Mouse (Mus musculus) CH12.LX (cell line): ENCODE results near the gene Hoxd8. TPM values are rescaled to one million over a fixed set of nuclear protein-coding genes. Genes with fewer than 3 reads are reported as not detected.

ENCODE experiments used
- DNase-seq: peaks from one replicate; pipeline ENCODE4 v3.0.0-alpha.2; 2013; ENCODE audit errors: extremely low read depth
- H3K27ac ChIP-seq: 2 replicates; pipeline ENCODE4 v1.5.1; 2012; ENCODE audit warnings: low read depth, mild to moderate bottlenecking, control low read depth, moderate library complexity; ENCODE audit not compliant: insufficient read depth
- H3K27me3 ChIP-seq: replicated peaks from 2 replicates; pipeline ENCODE3; 2012; ENCODE audit warnings: inconsistent platforms
- H3K36me3 ChIP-seq, 2 experiments: replicated peaks in 1 of 2; 2 replicates each; pipeline versions ENCODE3 to v1.6.1; 2012; ENCODE audit warnings: inconsistent platforms in 1 of 2, low read length in 1 of 2, mild to moderate bottlenecking in 1 of 2, mixed read lengths in 1 of 2, moderate library complexity in 1 of 2; ENCODE audit not compliant: control insufficient read depth in 1 of 2, insufficient read depth in 1 of 2
- H3K4me1 ChIP-seq, 2 experiments: 2 replicates each; pipeline ENCODE4 v1.6.1; 2012; ENCODE audit warnings: inconsistent platforms in 1 of 2, moderate library complexity in 1 of 2; ENCODE audit not compliant: insufficient read depth in 2 of 2, control insufficient read depth in 1 of 2
- H3K4me2 ChIP-seq: 2 replicates; pipeline ENCODE4 v1.6.1; 2012; ENCODE audit warnings: low read depth, mild to moderate bottlenecking, control low read depth; ENCODE audit not compliant: poor library complexity, insufficient read depth, severe bottlenecking
- H3K4me3 ChIP-seq, 3 experiments: fragments of 150-350 bp in 1 of 3; sonication (generic) in 1 of 3; replicated peaks in 1 of 3; 2 replicates each; pipeline versions ENCODE3 to v1.5.1; 2011 to 2012; ENCODE audit warnings: low read depth in 2 of 3, low read length in 2 of 3, mild to moderate bottlenecking in 2 of 3, moderate library complexity in 2 of 3, control low read depth in 1 of 3, improper control_type of control experiment in 1 of 3, inconsistent platforms in 1 of 3, mixed read lengths in 1 of 3; ENCODE audit not compliant: poor library complexity in 1 of 3
- H3K79me2 ChIP-seq: replicated peaks from 2 replicates; pipeline ENCODE4 v1.6.1; 2012; ENCODE audit warnings: mild to moderate bottlenecking, moderate library complexity; ENCODE audit not compliant: control insufficient read depth, poor library complexity, insufficient read depth, severe bottlenecking; ENCODE audit errors: extremely low read depth
- H3K9ac ChIP-seq: 2 replicates; pipeline ENCODE4 v1.6.1; 2012; ENCODE audit warnings: low read depth, mild to moderate bottlenecking, control low read depth, moderate library complexity; ENCODE audit not compliant: insufficient read depth
- H3K9me3 ChIP-seq: replicated peaks from 2 replicates; pipeline ENCODE3; 2012; ENCODE audit warnings: low read length, inconsistent platforms, mixed read lengths
- BHLHE40 ChIP-seq: IDR thresholded peaks from 2 replicates; pipeline ENCODE4 v1.6.1; 2011; ENCODE audit warnings: mild to moderate bottlenecking, low read depth, low read length, improper control_type of control experiment
- CTCF ChIP-seq, 2 experiments: IDR thresholded peaks in 1 of 2; conservative IDR thresholded peaks in 1 of 2; 2 replicates each; pipeline ENCODE4 v1.5.1; 2011 to 2012; ENCODE audit warnings: low read depth in 2 of 2, low read length in 2 of 2, improper control_type of control experiment in 1 of 2, inconsistent platforms in 1 of 2, mild to moderate bottlenecking in 1 of 2, moderate library complexity in 1 of 2
- E2F4 ChIP-seq: IDR thresholded peaks from 2 replicates; pipeline ENCODE4 v1.6.1; 2011; ENCODE audit warnings: low read depth, low read length, improper control_type of control experiment; ENCODE audit not compliant: insufficient replicate concordance
- ELF1 ChIP-seq: IDR thresholded peaks from 2 replicates; pipeline ENCODE4 v1.6.1; 2014; ENCODE audit warnings: low read depth, mild to moderate bottlenecking, inconsistent platforms, low read length, improper control_type of control experiment
- IRF4 ChIP-seq: IDR thresholded peaks from 2 replicates; pipeline ENCODE4 v1.6.1; 2014; ENCODE audit warnings: low read depth, mild to moderate bottlenecking, inconsistent platforms, low read length, improper control_type of control experiment
- KAT2A ChIP-seq: IDR thresholded peaks from 2 replicates; pipeline ENCODE4 v1.6.1; 2012; ENCODE audit warnings: low read length, improper control_type of control experiment, inconsistent platforms; ENCODE audit not compliant: insufficient replicate concordance
- MAX ChIP-seq: IDR thresholded peaks from 2 replicates; pipeline ENCODE4 v1.6.1; 2011; ENCODE audit warnings: low read length, improper control_type of control experiment
- MEF2A ChIP-seq: IDR thresholded peaks from 2 replicates; pipeline ENCODE4 v1.6.1; 2014; ENCODE audit warnings: low read depth, mild to moderate bottlenecking, inconsistent platforms, low read length, improper control_type of control experiment, borderline replicate concordance
- MYC ChIP-seq: IDR thresholded peaks from 2 replicates; pipeline ENCODE4 v1.6.1; 2011; ENCODE audit warnings: low read depth, mild to moderate bottlenecking, improper control_type of control experiment, low read length
- PAX5 ChIP-seq: IDR thresholded peaks from 2 replicates; pipeline ENCODE4 v1.6.1; 2012; ENCODE audit warnings: low read length, inconsistent platforms, mixed read lengths
- RAD21 ChIP-seq: IDR thresholded peaks from 2 replicates; pipeline ENCODE4 v1.6.1; 2011; ENCODE audit warnings: low read depth, mild to moderate bottlenecking, low read length, improper control_type of control experiment, moderate library complexity
- SMC3 ChIP-seq: IDR thresholded peaks from 2 replicates; pipeline ENCODE4 v1.6.1; 2011; ENCODE audit warnings: low read depth, low read length, improper control_type of control experiment
- TBP ChIP-seq: conservative IDR thresholded peaks from 2 replicates; pipeline ENCODE4 v1.6.1; 2011; ENCODE audit warnings: low read depth, low read length, improper control_type of control experiment
- USF1 ChIP-seq: IDR thresholded peaks from 2 replicates; pipeline ENCODE4 v1.6.1; 2014; ENCODE audit warnings: low read depth, mild to moderate bottlenecking, inconsistent platforms, low read length, improper control_type of control experiment
- USF2 ChIP-seq: conservative IDR thresholded peaks from 2 replicates; pipeline ENCODE4 v1.6.1; 2011; ENCODE audit warnings: low read depth, low read length, improper control_type of control experiment
- ZNF384 ChIP-seq: IDR thresholded peaks from 2 replicates; pipeline ENCODE4 v1.6.1; 2012; ENCODE audit warnings: low read depth, low read length, improper control_type of control experiment, inconsistent platforms
- dilution Hi-C: fragments of 300-500 bp; cut with MboI; formaldehyde crosslinking; loops from 2 replicates; pipeline ENCODE4 v1.14.3; 2020; ENCODE audit warnings: low sequenced_read_pairs; ENCODE audit not compliant: extremely low pct_unique_long_range_greater_than_20kb, extremely low pct_ligation_motif_present
- in situ Hi-C: fragments of 300-500 bp; cut with MboI; formaldehyde crosslinking; loops from 3 replicates; pipeline ENCODE4 v1.14.3; 2019; ENCODE audit warnings: low sequenced_read_pairs, low pct_ligation_motif_present, low pct_unique_long_range_greater_than_20kb, mixed read lengths
- polyA plus RNA-seq: library from polyadenylated mRNA; unstranded; fragments of >175 nt; gene quantifications from 2 replicates; pipeline ENCODE4 v1.2.1, GENCODE M21; 2012; ENCODE audit warnings: low read depth; ENCODE audit not compliant: insufficient read length
- total RNA-seq, 2 experiments: library from RNA; depleted of rRNA; stranded (reverse); fragments of 300-350 nt in 1 of 2; fragments of >200 nt in 1 of 2; gene quantifications; 2 replicates each; pipeline ENCODE4 v1.2.3; 2012 to 2014

The Hoxd8 gene
- total and polyA plus RNA-seq, 3 experiments = 0.20 to 0.31 TPM; not detected in 1

- Histone ChIP-seq H3K9ac (no peak overlapping the region), H3K4me2 (peak overlapping the region; percentile 54), H3K27ac (no peak overlapping the region), H3K4me3 (peak overlapping the region; percentile 16 to 43 (median 31)), H3K79me2 (no peaks in the 10 kb centered on the region), H3K27me3 (no peaks in the 10 kb centered on the region), H3K9me3 (peaks cover 24% of the 10 kb centered on the region), H3K4me1 (no peaks in the 10 kb centered on the region), H3K36me3 (no peaks in the 10 kb centered on the region)
- dilution Hi-C loops (no loop called here), in situ Hi-C loops (loop anchor here (10.0 to 25.0 kb wide), 2 partner anchors 451 to 618 kb away; no protein-coding TSS in a partner anchor)
- peak in 1 of 2 experiments; percentile 68; a peak in 2 of 4 replicates for TF ChIP-seq CTCF (conservative IDR thresholded peaks at IDR 0.05 in 1 of 2, IDR thresholded peaks at IDR 0.05 in 1 of 2; ENCODE audit: low read depth in 2 of 2, low read length in 2 of 2)
- no peak for TF ChIP-seq IRF4
- peak; percentile 27 for TF ChIP-seq RAD21
- 0 out of 2 replicates have a peak, but pooled peaks have one; percentile 25 for TF ChIP-seq MEF2A
- peak; percentile 22; the same call in 1 of the 2 replicates for TF ChIP-seq SMC3
- no peak for TF ChIP-seq ELF1
- peak; percentile 54 for DNase-seq
Observed at GRCm38 (mm10) chr2:74694066-74694465, 10.3 kb upstream of the Hoxd8 start.

GRCm38 (mm10) chr2:74695383-74695782, 9.0 kb upstream of the Hoxd8 start:
- no peaks in the 10 kb centered on the region for H3K36me3 ChIP-seq
- TF ChIP-seq USF1 (no peak), PAX5 (no peak), TBP (no peak), CTCF (conservative IDR thresholded peaks at IDR 0.05 in 1 of 2, IDR thresholded peaks at IDR 0.05 in 1 of 2; ENCODE audit: low read depth in 2 of 2, low read length in 2 of 2) (no peak), MEF2A (no peak), ZNF384 (no peak), MYC (no peak), BHLHE40 (no peak), ELF1 (no peak), E2F4 (no peak), KAT2A (no peak), USF2 (no peak), MAX (no peak)
- no peaks in the 10 kb centered on the region for H3K79me2 ChIP-seq
- H3K4me2 ChIP-seq = no peak overlapping the region
- no peaks in the 10 kb centered on the region for H3K4me1 ChIP-seq
- H3K27me3 ChIP-seq = no peaks in the 10 kb centered on the region
- DNase-seq = no peak
- H3K9ac ChIP-seq = no peak overlapping the region
- dilution Hi-C loops (no loop called here), in situ Hi-C loops (loop anchor here (10.0 to 25.0 kb wide), 2 partner anchors 449 to 617 kb away; no protein-coding TSS in a partner anchor)
- H3K4me3 ChIP-seq = no peak overlapping the region
- peaks cover 24% of the 10 kb centered on the region for H3K9me3 ChIP-seq
- no peak overlapping the region for H3K27ac ChIP-seq
